In the genomic region with DNA sequence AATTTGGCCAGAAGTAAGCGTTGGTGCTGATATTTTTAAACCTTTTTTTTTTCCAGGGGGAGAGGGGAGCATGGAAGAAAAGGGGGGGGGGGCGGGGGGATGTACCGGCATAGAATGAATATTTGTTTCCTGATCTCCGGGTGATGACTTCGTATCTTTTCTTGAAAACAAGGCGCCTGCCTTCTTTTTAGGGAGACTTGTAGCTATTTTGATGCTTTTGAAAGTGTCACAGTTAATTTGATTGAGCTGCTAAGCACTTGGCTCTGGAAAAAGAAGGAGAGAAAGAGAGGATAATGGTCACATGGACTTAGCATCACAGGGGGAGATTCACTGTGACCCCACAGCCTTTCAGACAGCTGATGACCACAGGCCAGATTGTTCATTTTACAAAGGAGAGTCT, we compare ENCODE assay signal across 17 mouse cellular contexts.
DNase-seq lines count a peak whose midpoint lies in the region; ATAC-seq and TF ChIP-seq lines count a peak whose summit lies in the region.
"Had no signal": no experiment of that assay in that cellular context is flagged by ENCODE, and none has a peak within 500 bp of the region (broad histone marks: within the 10 kb centered on the region; RNA-seq: fewer than 3 reads in every experiment).

No protein-coding gene starts in this region.

- no peak overlapping the region for H3K4me2 ChIP-seq in lung, embryonic 14.5 days
- H3K4me2 ChIP-seq in midbrain, embryonic 11.5 days: no peak overlapping the region
- no peak overlapping the region for H3K4me2 ChIP-seq in midbrain, embryonic 13.5 days (replicated peaks)
- H3K4me2 ChIP-seq: embryonic facial prominence, embryonic 15.5 days; heart, embryonic 12.5 days; hindbrain, embryonic 14.5 days had no signal

- no peaks in the 10 kb centered on the region for H3K27me3 ChIP-seq in heart, adult 2 months (ENCODE audit: control insufficient read depth, insufficient read depth, low read length)
- H3K27me3 ChIP-seq in lung, embryonic 14.5 days (ENCODE audit: insufficient read depth, low read length): no peaks in the 10 kb centered on the region
- peaks cover 22% of the 10 kb centered on the region for H3K27me3 ChIP-seq in midbrain, embryonic 11.5 days (ENCODE audit: control insufficient read depth, insufficient read depth, low read length)
- H3K27me3 ChIP-seq in midbrain, embryonic 13.5 days: peaks cover 64% of the 10 kb centered on the region

- H3K4me3 ChIP-seq in heart, adult 2 months: no peak overlapping the region
- no peak overlapping the region for H3K4me3 ChIP-seq in lung, embryonic 14.5 days (ENCODE audit: low read depth, low read length)
- H3K4me3 ChIP-seq in midbrain, embryonic 11.5 days (ENCODE audit: low read depth, low read length): no peak overlapping the region
- H3K4me3 ChIP-seq in midbrain, embryonic 13.5 days (replicated peaks): no peak overlapping the region
- H3K4me3 ChIP-seq: embryonic facial prominence, embryonic 15.5 days; erythroblast, embryonic 14.5 days; heart, embryonic 12.5 days; hindbrain, embryonic 10.5 days had no signal

- H3K9me3 ChIP-seq in lung, embryonic 14.5 days (ENCODE audit: low read depth, low read length): no peaks in the 10 kb centered on the region
- no peaks in the 10 kb centered on the region for H3K9me3 ChIP-seq in midbrain, embryonic 11.5 days (ENCODE audit: control insufficient read depth, low read length)
- no peaks in the 10 kb centered on the region for H3K9me3 ChIP-seq in midbrain, embryonic 13.5 days
- H3K9me3 ChIP-seq: embryonic facial prominence, embryonic 15.5 days; heart, embryonic 12.5 days; hindbrain, embryonic 10.5 days had no signal

- TF ChIP-seq POLR2A in heart, adult 2 months (IDR thresholded peaks at IDR 0.05; ENCODE audit: insufficient read depth, low read depth, low read length): no peak

- intact Hi-C loops in heart, adult 2 months (cut with DNase I): no loop called here
- intact Hi-C loops in left cerebral cortex, postnatal 36 days (cut with DNase I): no loop called here

- 64% methylated on average over 6 of the region's 6 CpGs for WGBS in heart, adult 2 months
- WGBS in lung, embryonic 14.5 days: 60% methylated on average over 6 of the region's 6 CpGs
- 28% methylated on average over 6 of the region's 6 CpGs for WGBS in midbrain, embryonic 11.5 days
- 18% methylated on average over 6 of the region's 6 CpGs for whole genome bisulfite sequencing in midbrain, embryonic 13.5 days

- DNase-seq in heart, adult 2 months: no peak
- DNase-seq in heart, adult 9 months (ENCODE audit: low spot score in 2 of 2): no peak
- no peak for DNase-seq in lung, embryonic 14.5 days
- DNase-seq in lung, adult 18-20 months: no peak
- DNase-seq in midbrain, embryonic 11.5 days (ENCODE audit: low spot score, missing footprints): peak; percentile 86
- DNase-seq in left cerebral cortex, postnatal 36 days (ENCODE audit: low spot score in 2 of 2): no peak
- DNase-seq: adrenal gland, adult 8-10 months; cerebellum, adult 11 months; cerebellum, adult 8-10 months; cerebellum, postnatal 14 days; gastrocnemius, postnatal 10 days had no signal

- H3K4me1 ChIP-seq in heart, adult 2 months (ENCODE audit: control insufficient read depth, insufficient read depth, low read length): peaks cover 2% of the 10 kb centered on the region
- peaks cover 21% of the 10 kb centered on the region; the same call in 1 of the 2 replicates for H3K4me1 ChIP-seq in lung, embryonic 14.5 days (ENCODE audit: insufficient read depth)
- H3K4me1 ChIP-seq in midbrain, embryonic 11.5 days (ENCODE audit: control insufficient read depth, insufficient read depth, low read length): peaks cover 13% of the 10 kb centered on the region
- peaks cover 24% of the 10 kb centered on the region for H3K4me1 ChIP-seq in midbrain, embryonic 13.5 days (replicated peaks)

- H3K27ac ChIP-seq in heart, adult 2 months: peak overlapping the region; percentile 26; the same call in 1 of the 2 replicates
- peak overlapping the region; percentile 69 for H3K27ac ChIP-seq in lung, embryonic 14.5 days (ENCODE audit: low read depth)
- H3K27ac ChIP-seq in midbrain, embryonic 11.5 days (ENCODE audit: low read depth, low read length): no peak overlapping the region
- no peak overlapping the region for H3K27ac ChIP-seq in midbrain, embryonic 13.5 days
- H3K27ac ChIP-seq: hindbrain, embryonic 14.5 days had no signal

- TF ChIP-seq EP300 in heart, adult 2 months (IDR thresholded peaks at IDR 0.05; ENCODE audit: insufficient read depth, low read depth, low read length): no peak

- TF ChIP-seq CTCF in heart, adult 2 months (IDR thresholded peaks at IDR 0.05): no peak
- no peak for TF ChIP-seq CTCF in lung, embryonic 14.5 days (IDR thresholded peaks at IDR 0.05; ENCODE audit: low read depth)

- no peaks in the 10 kb centered on the region for H3K36me3 ChIP-seq in heart, adult 2 months (ENCODE audit: control insufficient read depth, insufficient read depth, low read length)
- no peaks in the 10 kb centered on the region for H3K36me3 ChIP-seq in lung, embryonic 14.5 days (ENCODE audit: insufficient read depth)
- H3K36me3 ChIP-seq in midbrain, embryonic 11.5 days (ENCODE audit: control insufficient read depth, insufficient read depth, low read length): no peaks in the 10 kb centered on the region
- H3K36me3 ChIP-seq in midbrain, embryonic 13.5 days: no peaks in the 10 kb centered on the region
- H3K36me3 ChIP-seq: embryonic facial prominence, embryonic 15.5 days; heart, embryonic 12.5 days; hindbrain, embryonic 10.5 days had no signal

- no peaks in the 10 kb centered on the region for H3K79me2 ChIP-seq in heart, adult 2 months (replicated peaks; ENCODE audit: control insufficient read depth, insufficient read depth, low read length)

- ATAC-seq in lung, embryonic 14.5 days (ENCODE audit: insufficient read depth): no peak
- ATAC-seq in midbrain, embryonic 11.5 days (ENCODE audit: low FRiP score): no peak
- ATAC-seq in midbrain, embryonic 13.5 days: no peak

- H3K9ac ChIP-seq in heart, adult 2 months (ENCODE audit: low read depth, low read length): no peak overlapping the region
- no peak overlapping the region for H3K9ac ChIP-seq in lung, embryonic 14.5 days
- no peak overlapping the region for H3K9ac ChIP-seq in midbrain, embryonic 11.5 days (ENCODE audit: low read length)
- H3K9ac ChIP-seq in midbrain, embryonic 13.5 days (replicated peaks): no peak overlapping the region
- H3K9ac ChIP-seq: embryonic facial prominence, embryonic 15.5 days; heart, embryonic 12.5 days; hindbrain, embryonic 14.5 days had no signal

Comparison
In these comparisons a context has a peak if more than half of its experiments do, and no peak if none do; other contexts are left out.
1. H3K27ac ChIP-seq: peak in heart, adult 2 months (single experiment) and lung, embryonic 14.5 days (single experiment); none in midbrain, embryonic 11.5 days (single experiment) and midbrain, embryonic 13.5 days (single experiment).